Mouse (Mus musculus) left cerebral cortex, adult 18-20 months (tissue): ENCODE results near the gene D5Ertd579e. TPM values are rescaled to one million over a fixed set of nuclear protein-coding genes. Genes with fewer than 3 reads are reported as not detected.
"Not testable (repeated sequence)": the region's sequence is repeated elsewhere in the genome, so short reads cannot be mapped to it uniquely, and the experiment has no call there.

Source experiments
- DNase-seq, 2 experiments: peaks; one replicate each; pipeline ENCODE4 v3.0.0; 2021 to 2022; ENCODE audit warnings: low spot score in 2 of 2, mixed read lengths in 1 of 2
- total RNA-seq, 2 experiments: library from RNA; stranded (reverse); gene quantifications; 2 replicates each; pipeline ENCODE4 v1.2.3; 2021

Gene D5Ertd579e
- total RNA-seq, 2 experiments from 2014 or later = 91.9 to 94.7 TPM

- no peak for DNase-seq
Measured at GRCm38 (mm10) chr5:36683586-36683985, 12.2 kb downstream of the D5Ertd579e start.

- DNase-seq = no peak
Measured at GRCm38 (mm10) chr5:36681219-36681618, 14.6 kb downstream of the D5Ertd579e start.

GRCm38 (mm10) chr5:36679918-36680598 lies 15.8 kb downstream of the D5Ertd579e start:
- no peak for DNase-seq

GRCm38 (mm10) chr5:36678799-36679198 lies 17.0 kb downstream of the D5Ertd579e start:
- no peak for DNase-seq

GRCm38 (mm10) chr5:36677907-36678306 lies 17.9 kb downstream of the D5Ertd579e start:
- no peak for DNase-seq

GRCm38 (mm10) chr5:36675466-36675865 lies 20.4 kb downstream of the D5Ertd579e start:
- no peak for DNase-seq

GRCm38 (mm10) chr5:36674658-36675433 lies 21.0 kb downstream of the D5Ertd579e start:
- DNase-seq = no peak

- DNase-seq = peak; percentile 48 to 71
Measured at GRCm38 (mm10) chr5:36669021-36670008, 26.5 kb downstream of the D5Ertd579e start.

GRCm38 (mm10) chr5:36668572-36668971 lies 27.3 kb downstream of the D5Ertd579e start:
- no peak for DNase-seq

GRCm38 (mm10) chr5:36667986-36668385 lies 27.8 kb downstream of the D5Ertd579e start:
- not testable (repeated sequence) for DNase-seq

- no peak for DNase-seq
Measured at GRCm38 (mm10) chr5:36667165-36667564, 28.7 kb downstream of the D5Ertd579e start.

GRCm38 (mm10) chr5:36666699-36667098 lies 29.1 kb downstream of the D5Ertd579e start:
- DNase-seq = not testable (repeated sequence)

GRCm38 (mm10) chr5:36663329-36663728 lies 32.5 kb downstream of the D5Ertd579e start:
- no peak for DNase-seq

GRCm38 (mm10) chr5:36660977-36661760 lies 34.7 kb downstream of the D5Ertd579e start:
- not testable (repeated sequence) for DNase-seq

GRCm38 (mm10) chr5:36625612-36626011 lies 70.2 kb downstream of the D5Ertd579e start:
- no peak for DNase-seq

- no peak for DNase-seq
Measured at GRCm38 (mm10) chr5:36623670-36624069, 72.2 kb downstream of the D5Ertd579e start.

- no peak for DNase-seq
Measured at GRCm38 (mm10) chr5:36621058-36621449, 74.8 kb downstream of the D5Ertd579e start.

GRCm38 (mm10) chr5:36620409-36621057 lies 75.3 kb downstream of the D5Ertd579e start:
- no peak for DNase-seq

- DNase-seq = no peak
Measured at GRCm38 (mm10) chr5:36618890-36619289, 76.9 kb downstream of the D5Ertd579e start.

GRCm38 (mm10) chr5:36618356-36618755 lies 77.5 kb downstream of the D5Ertd579e start:
- DNase-seq = no peak
